17 mouse cellular contexts compared by ENCODE assay signal in genomic region chr5:132011795-132012194, GRCm38 (mm10).
DNase-seq lines count a peak whose midpoint lies in the region; ATAC-seq and TF ChIP-seq lines count a peak whose summit lies in the region.
"Had no signal": no experiment of that assay in that cellular context is flagged by ENCODE, and none has a peak within 500 bp of the region (broad histone marks: within the 10 kb centered on the region; RNA-seq: fewer than 3 reads in every experiment).

No protein-coding gene starts in this region.

- H3K9me3 ChIP-seq in hindbrain, postnatal 0 days (ENCODE audit: low read length): no peaks in the 10 kb centered on the region
- H3K9me3 ChIP-seq in hindbrain, embryonic 10.5 days: no peaks in the 10 kb centered on the region
- H3K9me3 ChIP-seq: embryonic facial prominence, embryonic 12.5 days; heart, embryonic 15.5 days; hindbrain, embryonic 15.5 days; liver, embryonic 15.5 days had no signal

- H3K4me1 ChIP-seq in hindbrain, postnatal 0 days (ENCODE audit: insufficient read depth, low read length): no peaks in the 10 kb centered on the region
- H3K4me1 ChIP-seq in hindbrain, embryonic 10.5 days (replicated peaks): peaks cover 4% of the 10 kb centered on the region; the same call in 1 of the 2 replicates
- H3K4me1 ChIP-seq: embryonic facial prominence, embryonic 12.5 days; hindbrain, embryonic 15.5 days; liver, embryonic 15.5 days had no signal

- no peaks in the 10 kb centered on the region for H3K27me3 ChIP-seq in hindbrain, postnatal 0 days (ENCODE audit: insufficient read depth, low read length)
- H3K27me3 ChIP-seq in hindbrain, embryonic 10.5 days (ENCODE audit: insufficient read depth, poor library complexity, severe bottlenecking): no peaks in the 10 kb centered on the region
- H3K27me3 ChIP-seq: embryonic facial prominence, embryonic 12.5 days; heart, embryonic 15.5 days; hindbrain, embryonic 15.5 days; liver, embryonic 15.5 days had no signal

- no peaks in the 10 kb centered on the region for H3K36me3 ChIP-seq in hindbrain, postnatal 0 days (ENCODE audit: insufficient read depth, low read length)
- no peaks in the 10 kb centered on the region for H3K36me3 ChIP-seq in hindbrain, embryonic 10.5 days
- H3K36me3 ChIP-seq: embryonic facial prominence, embryonic 12.5 days; heart, embryonic 15.5 days; hindbrain, embryonic 15.5 days; liver, embryonic 15.5 days had no signal

- no peak overlapping the region for H3K9ac ChIP-seq in hindbrain, postnatal 0 days (replicated peaks; ENCODE audit: low read length)
- H3K9ac ChIP-seq: embryonic facial prominence, embryonic 12.5 days; heart, embryonic 15.5 days; hindbrain, embryonic 15.5 days; liver, embryonic 15.5 days had no signal

- no peak for TF ChIP-seq POLR2A in brain, embryonic 14.5 days (IDR thresholded peaks at IDR 0.05; ENCODE audit: borderline replicate concordance, extremely low read depth, insufficient read depth, insufficient read length, poor library complexity, severe bottlenecking)

- H3K4me2 ChIP-seq in hindbrain, postnatal 0 days (ENCODE audit: low read depth, low read length): no peak overlapping the region
- H3K4me2 ChIP-seq: embryonic facial prominence, embryonic 12.5 days; heart, embryonic 15.5 days; hindbrain, embryonic 15.5 days; liver, embryonic 15.5 days had no signal

- H3K4me3 ChIP-seq in hindbrain, postnatal 0 days (ENCODE audit: low read length): no peak overlapping the region
- H3K4me3 ChIP-seq in hindbrain, embryonic 10.5 days: no peak overlapping the region
- H3K4me3 ChIP-seq: embryonic facial prominence, embryonic 12.5 days; heart, embryonic 15.5 days; hindbrain, embryonic 15.5 days; liver, embryonic 15.5 days had no signal

- ATAC-seq in hindbrain, postnatal 0 days: no peak
- ATAC-seq: activated CD4-positive, CD25-positive, alpha-beta regulatory T cell, adult 4 months had no signal

- no peak overlapping the region for H3K27ac ChIP-seq in hindbrain, postnatal 0 days
- no peak overlapping the region for H3K27ac ChIP-seq in hindbrain, embryonic 10.5 days
- H3K27ac ChIP-seq: embryonic facial prominence, embryonic 12.5 days; heart, embryonic 15.5 days; hindbrain, embryonic 15.5 days; liver, embryonic 15.5 days had no signal

- TF ChIP-seq CTCF in hindbrain, postnatal 0 days (IDR thresholded peaks at IDR 0.05; ENCODE audit: low read depth): no peak
- TF ChIP-seq CTCF in brain, embryonic 14.5 days (IDR thresholded peaks at IDR 0.05; ENCODE audit: borderline replicate concordance, extremely low read depth, insufficient read depth, insufficient read length): no peak

- DNase-seq in hindbrain, postnatal 0 days (ENCODE audit: low spot score): peak; percentile 59
- no peak for DNase-seq in hindbrain, embryonic 10.5 days (ENCODE audit: low spot score)
- peak; percentile 83 for DNase-seq in brain, embryonic 14.5 days (ENCODE audit: low read depth)
- DNase-seq in cerebellum, adult 8-10 months: peak; percentile 62
- DNase-seq in layer of hippocampus, adult 9-11 months: peak; percentile 69
- no peak for DNase-seq in liver
- no peak for DNase-seq in right cerebral cortex, adult 18-20 months
- no peak for DNase-seq in thymus, postnatal 25 days
- DNase-seq: gastrocnemius, postnatal 36 days; kidney, postnatal 10 days; lung, postnatal 4 days; thymus, postnatal 14 days had no signal

Comparison
In these comparisons a context has a peak if more than half of its experiments do, and no peak if none do; other contexts are left out.
1. DNase-seq: peak in hindbrain, postnatal 0 days (single experiment), brain, embryonic 14.5 days (single experiment), cerebellum, adult 8-10 months (single experiment) and layer of hippocampus, adult 9-11 months (single experiment); none in hindbrain, embryonic 10.5 days (single experiment), liver (single experiment), right cerebral cortex, adult 18-20 months (single experiment) and thymus, postnatal 25 days (single experiment).